Mouse (Mus musculus) B cell, adult (primary cell): ENCODE measurements around the gene Zim1. TPM values are rescaled to one million over a fixed set of nuclear protein-coding genes. Genes with fewer than 3 reads are reported as not detected.

Source experiments
- total RNA-seq: library from RNA; stranded (reverse); gene quantifications from 4 replicates; pipeline ENCODE4 v1.2.4, GENCODE M21; 2023; ENCODE audit not compliant: inconsistent age

Gene Zim1
- not detected in 4 replicates for total RNA-seq

DNA sequence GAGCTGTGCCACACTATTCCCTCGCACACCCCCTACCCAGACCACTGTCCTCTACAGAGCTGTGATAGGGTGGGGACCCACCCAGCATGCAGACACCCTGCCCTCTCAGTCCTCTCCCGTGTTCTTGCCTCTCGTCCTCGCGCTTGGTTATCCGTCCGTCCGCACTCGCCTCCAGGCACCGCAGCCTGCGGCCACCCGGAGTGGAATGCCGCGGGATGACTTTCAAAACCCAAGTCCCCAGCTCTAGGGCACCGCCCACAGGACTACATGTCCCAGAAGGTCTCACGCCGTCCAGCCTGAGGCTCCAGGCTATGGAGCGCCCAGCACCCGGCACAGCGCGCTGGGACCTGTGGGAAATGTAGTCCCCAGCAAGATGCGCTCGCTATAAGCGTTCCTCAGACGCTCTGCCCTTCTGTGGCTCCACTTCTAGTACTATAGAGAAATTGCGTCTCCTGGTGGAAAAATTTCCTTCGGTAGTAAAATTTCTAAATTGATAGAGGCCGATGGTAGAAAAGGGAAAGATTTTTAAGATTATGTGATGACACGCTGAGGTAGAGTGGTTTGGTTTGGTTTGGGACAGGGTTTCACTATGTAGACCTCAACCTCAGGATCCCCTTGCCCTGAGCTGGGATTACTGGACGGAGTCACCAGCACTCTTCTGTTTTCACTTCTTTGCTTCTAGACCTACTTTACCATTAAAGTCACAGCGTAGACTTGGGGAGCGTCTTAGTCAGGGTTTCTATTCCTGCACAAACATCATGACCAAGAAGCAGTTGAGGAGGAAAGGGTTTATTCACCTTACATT, at the start of gene Zim1:
Gene Zim1, minus strand, starts transcription at position 210 of the 805 bp plus-strand sequence.

DNA sequence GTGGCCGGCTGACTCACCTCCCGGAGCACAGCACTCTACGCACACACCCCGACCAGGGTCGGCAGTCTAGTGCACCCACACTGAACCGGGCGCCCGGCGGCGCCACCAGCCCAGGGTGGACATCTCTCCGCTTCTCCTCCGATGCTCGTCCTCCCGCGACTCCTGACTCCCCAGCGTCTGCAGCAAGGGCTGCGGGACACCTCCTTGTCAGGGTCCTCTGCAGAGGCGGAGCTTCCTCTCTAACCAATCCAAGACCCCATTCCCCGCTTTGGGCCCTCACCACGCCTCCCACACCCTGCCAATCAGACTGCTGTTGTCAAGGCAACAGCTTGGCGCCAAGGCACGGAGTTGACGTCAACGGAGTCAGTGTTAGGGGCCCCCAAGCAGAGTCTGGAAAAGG, 34.0 kb upstream of the Zim1 start, which contains the start of the genes Peg3 and Usp29:
Gene Peg3, minus strand, starts transcription at position 191 of the 400 bp plus-strand sequence.
Gene Usp29, plus strand, starts transcription at position 338 of the 400 bp plus-strand sequence.

Other genes with a start within 250 kb of the Zim1 start
- 0.09 to 0.16 TPM (median 0.15 TPM) in 3 of 4 replicates, not detected in the other for gene Olfr1336, start 240.3 kb downstream of the Zim1 start, total RNA-seq
- gene Olfr1346, start 229.3 kb downstream of the Zim1 start, total RNA-seq: not detected in 4 replicates
- gene Olfr5, start 209.5 kb downstream of the Zim1 start, total RNA-seq: not detected in 4 replicates
- not detected in 4 replicates for gene Olfr1347, start 196.7 kb downstream of the Zim1 start, total RNA-seq
- not detected in 4 replicates for gene Olfr1348, start 187.7 kb downstream of the Zim1 start, total RNA-seq
- gene Olfr1349, start 173.5 kb downstream of the Zim1 start, total RNA-seq: not detected in 4 replicates
- gene Olfr1350, start 131.6 kb downstream of the Zim1 start, total RNA-seq: not detected in 4 replicates
- gene Peg3, start 34.0 kb upstream of the Zim1 start, total RNA-seq: 0.10 TPM in 1 of 4 replicates, not detected in the others
- not detected in 4 replicates for gene Usp29, start 34.1 kb upstream of the Zim1 start, total RNA-seq